Mouse (Mus musculus) heart, adult 2 months (tissue): Measurements from ENCODE around the gene Rnf149.

Source experiments
- CTCF ChIP-seq: fragments of 200-600 bp; IDR thresholded peaks from 2 replicates; pipeline ENCODE4 v1.8.1; 2022; ENCODE audit warnings: antibody characterized with exemption, mild to moderate bottlenecking, moderate library complexity
- EP300 ChIP-seq: fragments of 200-500 bp; IDR thresholded peaks from 2 replicates; pipeline ENCODE4 v1.6.1; 2011; ENCODE audit warnings: low read depth, low read length, control low read depth; ENCODE audit not compliant: insufficient read depth
- POLR2A ChIP-seq: fragments of 200-500 bp; IDR thresholded peaks from 2 replicates; pipeline ENCODE4 v1.6.1; 2011; ENCODE audit warnings: mild to moderate bottlenecking, low read depth, low read length, control low read depth; ENCODE audit not compliant: insufficient read depth

- TF ChIP-seq POLR2A = no peak
- TF ChIP-seq CTCF = no peak
- no peak for TF ChIP-seq EP300
Observed at GRCm38 (mm10) chr1:39575778-39576375, 1.3 kb downstream of the Rnf149 start.
